Mouse (Mus musculus) megakaryocyte, embryonic 14.5 days (primary cell): ENCODE measurements around the gene Rspry1. TPM values are rescaled to one million over a fixed set of nuclear protein-coding genes. Genes with fewer than 3 reads are reported as not detected.

Experiments used
- H3K27me3 ChIP-seq: replicated peaks from 2 replicates; pipeline ENCODE3; 2012; ENCODE audit warnings: inconsistent platforms
- H3K36me3 ChIP-seq: replicated peaks from 2 replicates; pipeline ENCODE3; 2012; ENCODE audit warnings: low read length, inconsistent platforms, mixed read lengths
- H3K4me1 ChIP-seq: 2 replicates; pipeline ENCODE4 v1.6.1; 2012; ENCODE audit warnings: inconsistent platforms
- H3K4me3 ChIP-seq: replicated peaks from 2 replicates; pipeline ENCODE3; 2012; ENCODE audit warnings: moderate library complexity, mild to moderate bottlenecking, inconsistent platforms
- H3K9me3 ChIP-seq: 2 replicates; pipeline ENCODE4 v1.6.1; 2012; ENCODE audit warnings: inconsistent platforms
- FLI1 ChIP-seq: IDR thresholded peaks from 2 replicates; pipeline ENCODE4 v1.6.1; 2012; ENCODE audit warnings: low read length, inconsistent platforms, mixed read lengths
- GATA1 ChIP-seq: IDR thresholded peaks from 3 replicates; pipeline ENCODE4 v1.6.1; 2012; ENCODE audit warnings: mixed read lengths, low read length, inconsistent platforms, borderline replicate concordance
- polyA plus RNA-seq: library from polyadenylated mRNA; stranded (reverse); fragments of >175 nt; gene quantifications from 2 replicates; pipeline ENCODE4 v1.2.3, GENCODE M21; 2012; ENCODE audit warnings: low replicate concordance; ENCODE audit not compliant: insufficient read depth

Gene Rspry1
- 0.56 and 3.4 TPM in 2 replicates for polyA plus RNA-seq

DNA sequence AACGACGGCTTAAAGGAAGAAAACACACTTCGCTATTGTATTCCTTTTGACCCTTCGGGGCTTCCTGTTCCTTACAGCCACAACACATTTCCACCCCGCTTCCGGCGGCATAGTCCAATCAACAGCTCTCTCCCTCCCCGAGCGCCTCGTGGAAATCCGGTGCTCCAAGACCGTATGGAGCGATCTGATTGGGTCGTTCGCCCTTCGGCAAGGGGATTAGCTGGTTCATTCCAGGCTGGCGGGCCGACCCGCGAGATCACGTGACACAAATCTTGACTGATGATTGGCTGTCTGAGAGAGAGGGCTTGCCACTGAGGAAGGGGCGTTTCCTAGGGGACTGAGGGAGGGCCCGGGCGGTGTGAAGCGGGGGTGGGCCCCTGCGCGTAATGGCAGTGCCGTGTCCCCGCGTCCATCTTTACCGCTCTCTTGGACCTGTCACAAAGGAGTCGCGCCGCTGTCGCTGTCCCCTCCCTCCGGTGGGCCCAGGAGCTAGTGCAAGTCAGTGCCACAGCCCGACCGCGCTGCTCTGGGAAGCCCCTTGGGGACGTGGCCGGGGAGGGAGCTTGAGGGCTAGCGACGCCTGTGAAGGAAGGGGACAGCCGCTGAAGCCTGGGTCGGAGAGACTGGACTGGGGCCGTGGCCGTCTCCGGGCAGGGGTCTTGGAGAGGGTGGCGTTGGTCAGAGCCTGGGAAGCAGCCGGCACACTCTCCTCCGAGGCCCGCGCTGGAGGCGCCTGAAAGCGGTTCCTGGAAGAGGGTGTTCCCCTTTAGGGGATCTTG is at the start of gene Rspry1, which contains the start of gene Fam192a:
Rspry1 (plus strand) TSS at position 331 of the 779 bp plus-strand sequence.
Fam192a (minus strand) TSS at position 391 of the 779 bp plus-strand sequence.
- TF ChIP-seq GATA1 (no peak), FLI1 (peak; percentile 55; the same call in 1 of the 2 replicates)
- peaks cover 11% of the 10 kb centered on the region for H3K36me3 ChIP-seq
- H3K4me3 ChIP-seq, result peak within 1 kb of the TSS; percentile 100
- H3K4me1 ChIP-seq, result peaks cover 44% of the 10 kb centered on the region
- H3K27me3 ChIP-seq, result no peaks in the 10 kb centered on the region
- no peaks in the 10 kb centered on the region for H3K9me3 ChIP-seq

DNA sequence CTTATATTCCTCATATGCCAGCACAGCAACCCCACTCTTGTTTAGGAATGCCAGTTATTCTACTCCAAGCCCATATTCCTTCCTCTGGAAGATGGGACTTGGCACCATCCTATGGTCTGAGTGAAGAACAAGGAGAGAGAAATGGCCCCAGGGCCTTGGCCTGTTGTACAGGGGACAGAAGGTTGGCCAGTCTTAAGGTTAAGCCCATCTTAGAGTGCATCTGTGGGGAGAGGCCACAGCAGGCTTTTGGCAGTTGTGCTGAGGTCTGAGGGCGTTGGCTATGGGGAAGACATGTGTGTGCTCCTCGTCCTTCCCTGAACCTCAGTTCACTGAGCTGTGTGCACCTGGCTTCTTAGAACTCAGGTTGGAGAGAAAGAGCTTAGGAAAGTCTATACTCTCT is 49.0 kb upstream of the Rspry1 start:
- H3K27me3 ChIP-seq, result peaks cover 64% of the 10 kb centered on the region
- no peak overlapping the region for H3K4me3 ChIP-seq
- TF ChIP-seq FLI1, result no peak
- TF ChIP-seq GATA1, result no peak
- peaks cover 51% of the 10 kb centered on the region for H3K4me1 ChIP-seq
- H3K9me3 ChIP-seq, result no peaks in the 10 kb centered on the region
- no peaks in the 10 kb centered on the region for H3K36me3 ChIP-seq

DNA sequence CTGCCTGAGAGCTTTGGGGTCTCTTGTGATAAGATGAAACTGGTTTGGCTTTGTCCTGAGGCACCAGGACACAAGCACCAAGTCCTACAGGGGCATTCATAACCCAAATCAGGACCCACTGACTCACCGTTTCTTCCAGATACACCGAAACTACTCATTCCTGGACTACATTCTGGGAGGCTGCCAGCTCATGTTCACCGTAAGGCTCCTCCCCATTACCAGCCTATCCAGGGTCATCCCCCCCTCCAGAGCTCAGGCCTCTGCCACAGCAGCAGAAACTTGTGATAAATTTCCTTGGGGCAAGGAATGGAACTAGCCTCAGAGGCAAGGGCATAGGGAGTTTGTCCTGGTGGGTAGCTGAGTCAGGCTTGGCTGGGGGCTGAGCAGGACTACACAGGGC is 44.5 kb upstream of the Rspry1 start:
- no peaks in the 10 kb centered on the region for H3K36me3 ChIP-seq
- peaks cover 80% of the 10 kb centered on the region for H3K27me3 ChIP-seq
- H3K9me3 ChIP-seq, result no peaks in the 10 kb centered on the region
- TF ChIP-seq FLI1 (no peak), GATA1 (no peak)
- peaks cover 21% of the 10 kb centered on the region for H3K4me1 ChIP-seq
- H3K4me3 ChIP-seq, result no peak overlapping the region

DNA sequence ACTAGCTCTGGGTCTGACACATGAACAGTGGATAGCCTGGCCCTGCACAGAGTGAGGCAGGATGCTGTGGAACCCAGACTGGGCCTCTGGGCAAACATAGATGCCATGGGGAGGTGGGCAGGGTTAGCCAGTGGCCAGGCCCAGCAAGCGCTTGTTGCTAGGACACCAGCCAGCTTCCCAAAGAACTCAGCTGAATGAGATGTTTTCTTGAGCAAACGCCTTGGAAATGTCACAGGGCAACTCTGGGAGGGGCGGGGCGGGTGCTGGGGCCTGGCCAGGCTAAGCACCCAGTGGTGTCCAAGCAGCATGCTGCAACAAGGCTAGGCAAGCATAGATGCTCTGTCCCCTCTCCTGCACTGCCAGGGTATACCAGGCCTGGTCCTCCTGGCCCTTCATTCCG is 40.5 kb upstream of the Rspry1 start:
- H3K36me3 ChIP-seq, result no peaks in the 10 kb centered on the region
- peaks cover 82% of the 10 kb centered on the region for H3K27me3 ChIP-seq
- H3K4me1 ChIP-seq, result peaks cover 27% of the 10 kb centered on the region

DNA sequence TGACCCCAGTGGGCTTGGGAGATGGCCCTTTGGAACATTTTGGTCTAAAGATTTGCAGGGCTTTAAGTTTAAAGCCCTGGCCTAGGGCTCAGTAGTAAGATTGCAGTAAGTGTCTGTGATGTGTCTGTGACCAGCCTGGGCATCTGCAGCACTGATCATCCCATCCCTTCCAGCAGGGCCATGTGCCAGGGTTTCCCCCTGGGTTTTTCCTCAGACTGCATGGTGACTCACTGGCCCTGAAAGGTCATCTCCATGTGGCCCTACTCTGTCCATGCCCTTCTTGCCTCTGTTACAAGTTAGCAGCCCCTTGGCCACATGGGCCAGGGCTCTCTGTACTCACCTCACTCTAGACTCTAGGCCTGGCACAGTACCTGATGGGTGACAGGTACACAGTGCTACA is 37.3 kb upstream of the Rspry1 start:
- H3K9me3 ChIP-seq, result no peaks in the 10 kb centered on the region
- H3K36me3 ChIP-seq, result no peaks in the 10 kb centered on the region
- peaks cover 66% of the 10 kb centered on the region for H3K27me3 ChIP-seq
- no peak for TF ChIP-seq GATA1
- no peak for TF ChIP-seq FLI1
- no peak overlapping the region for H3K4me3 ChIP-seq
- peaks cover 50% of the 10 kb centered on the region for H3K4me1 ChIP-seq

More for the DNA sequence above, 40.5 kb upstream of the Rspry1 start:
- Histone ChIP-seq H3K9me3 (no peaks in the 10 kb centered on the region), H3K4me3 (no peak overlapping the region)
- TF ChIP-seq GATA1 (no peak), FLI1 (no peak)

DNA sequence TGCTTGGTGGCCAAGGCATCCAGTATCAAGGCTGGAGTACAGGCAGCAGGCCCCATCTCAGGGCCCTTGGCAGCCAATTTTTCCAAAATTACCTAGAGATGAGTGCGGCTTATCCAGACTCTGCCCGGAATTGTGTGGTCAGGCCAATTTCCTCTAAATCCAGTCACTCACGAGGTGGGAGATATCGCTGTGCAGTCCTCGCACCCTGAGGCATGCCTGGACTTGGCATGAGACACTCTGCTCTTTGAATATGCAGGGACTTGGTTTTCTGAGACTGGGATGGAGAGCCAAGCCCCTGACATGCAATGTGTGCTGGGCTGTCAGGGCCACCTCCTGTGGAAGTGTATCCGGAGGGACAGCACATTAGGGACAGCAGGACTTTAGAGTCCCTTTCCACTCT is 35.7 kb upstream of the Rspry1 start:
- no peak overlapping the region for H3K4me3 ChIP-seq
- peaks cover 66% of the 10 kb centered on the region for H3K4me1 ChIP-seq
- peaks cover 55% of the 10 kb centered on the region for H3K27me3 ChIP-seq
- peaks cover 7% of the 10 kb centered on the region for H3K36me3 ChIP-seq
- TF ChIP-seq GATA1 (no peak), FLI1 (no peak)
- no peaks in the 10 kb centered on the region for H3K9me3 ChIP-seq

DNA sequence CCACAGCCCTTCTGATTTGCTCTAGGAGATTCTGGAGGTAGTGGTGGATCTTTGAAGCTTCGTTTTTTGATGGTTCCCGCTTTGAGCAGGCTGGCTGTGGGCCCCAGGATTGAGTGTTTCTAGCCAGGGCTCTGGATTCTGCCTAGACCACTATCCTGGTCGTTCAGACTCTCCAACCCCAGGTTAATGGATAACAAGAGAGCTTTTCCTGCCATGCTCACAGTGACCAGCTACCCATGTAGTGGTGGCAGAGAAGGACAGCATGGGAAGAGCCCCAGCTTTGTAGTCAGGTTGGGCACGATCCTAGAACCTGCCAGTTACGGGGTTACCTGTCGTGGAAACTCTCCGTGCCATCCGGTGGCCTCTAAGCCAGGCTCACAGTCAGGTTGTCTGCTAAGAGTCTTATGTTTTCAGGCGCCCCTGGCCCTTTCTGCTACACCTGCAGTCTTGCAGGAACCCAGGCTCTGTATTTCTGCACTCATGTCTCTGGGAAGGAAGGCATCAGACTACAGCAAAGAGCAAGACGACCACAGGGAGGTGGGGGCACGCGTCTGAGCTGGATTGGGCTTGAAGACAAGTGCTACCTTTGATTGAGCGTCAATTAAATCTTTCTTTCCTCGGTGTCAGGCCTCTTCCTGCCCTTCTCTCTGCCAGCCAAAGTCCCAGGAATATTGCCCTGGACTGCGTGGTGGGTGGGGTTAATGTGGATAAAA is 35.1 kb upstream of the Rspry1 start:
- H3K27me3 ChIP-seq, result peaks cover 49% of the 10 kb centered on the region
- peaks cover 10% of the 10 kb centered on the region for H3K36me3 ChIP-seq
- TF ChIP-seq GATA1, result no peak
- TF ChIP-seq FLI1, result no peak
- no peaks in the 10 kb centered on the region for H3K9me3 ChIP-seq
- H3K4me1 ChIP-seq, result peaks cover 72% of the 10 kb centered on the region
- H3K4me3 ChIP-seq, result no peak overlapping the region

DNA sequence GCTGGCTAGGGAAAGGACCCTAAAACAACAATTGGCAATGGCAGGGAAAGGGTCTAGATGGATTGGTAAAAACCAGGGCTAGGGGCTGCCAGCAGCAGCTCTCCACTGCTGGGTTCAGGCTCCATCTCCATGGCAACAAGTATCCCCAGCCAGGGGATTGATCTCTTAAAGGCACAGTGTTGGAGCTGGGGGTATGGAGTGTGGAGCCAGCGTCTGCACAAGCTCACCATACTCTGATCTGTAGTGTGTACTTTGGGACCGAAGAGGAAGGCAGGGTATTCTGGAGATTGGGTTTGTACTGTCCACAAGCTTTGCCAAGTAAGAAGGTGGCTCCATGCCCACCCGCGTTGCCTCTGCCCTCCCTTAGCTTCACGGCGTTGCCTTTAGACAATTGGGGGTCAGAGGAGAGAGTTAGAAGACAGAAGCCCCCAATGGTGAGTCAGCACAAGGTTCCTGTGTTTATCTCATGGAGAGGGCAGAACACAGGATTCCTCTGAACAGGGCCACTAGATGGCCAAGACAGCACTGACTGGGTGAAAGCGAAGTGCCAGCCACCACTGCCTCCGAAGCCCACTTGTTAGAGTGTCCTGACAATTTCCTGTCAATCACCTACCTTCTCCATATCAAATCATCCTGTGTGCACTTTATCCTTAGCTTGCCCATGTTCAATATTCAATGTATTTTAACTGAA is 34.4 kb upstream of the Rspry1 start:
- H3K4me3 ChIP-seq, result no peak overlapping the region
- TF ChIP-seq GATA1 (no peak), FLI1 (no peak)
- peaks cover 10% of the 10 kb centered on the region for H3K36me3 ChIP-seq
- peaks cover 47% of the 10 kb centered on the region for H3K27me3 ChIP-seq
- H3K4me1 ChIP-seq, result peaks cover 79% of the 10 kb centered on the region
- no peaks in the 10 kb centered on the region for H3K9me3 ChIP-seq

DNA sequence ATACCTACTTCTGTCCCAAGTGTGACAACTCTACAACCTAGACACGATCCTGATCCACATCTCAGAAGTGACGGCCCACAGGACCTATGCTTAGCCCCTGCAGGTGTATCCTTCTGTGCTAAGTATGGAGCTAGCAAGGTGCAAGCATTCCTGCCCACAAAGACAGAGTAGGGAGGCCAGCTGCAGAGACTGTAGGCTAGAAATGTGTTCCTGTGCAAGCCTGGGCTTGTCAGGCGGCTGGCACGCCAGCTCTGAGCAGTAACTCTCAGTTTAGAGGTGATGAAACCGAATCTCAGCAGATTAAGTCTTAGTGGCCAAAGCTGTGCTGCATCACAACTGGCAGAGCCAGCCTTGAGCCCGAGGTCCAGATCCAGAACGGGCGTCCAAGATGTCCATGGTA is 33.6 kb upstream of the Rspry1 start:
- Histone ChIP-seq H3K36me3 (peaks cover 15% of the 10 kb centered on the region), H3K4me1 (peaks cover 85% of the 10 kb centered on the region), H3K4me3 (peak overlapping the region; percentile 1), H3K27me3 (peaks cover 39% of the 10 kb centered on the region), H3K9me3 (no peaks in the 10 kb centered on the region)
- TF ChIP-seq FLI1 (no peak), GATA1 (no peak)
